Mouse (Mus musculus): ENCODE data around the gene Katnb1.

DNA sequence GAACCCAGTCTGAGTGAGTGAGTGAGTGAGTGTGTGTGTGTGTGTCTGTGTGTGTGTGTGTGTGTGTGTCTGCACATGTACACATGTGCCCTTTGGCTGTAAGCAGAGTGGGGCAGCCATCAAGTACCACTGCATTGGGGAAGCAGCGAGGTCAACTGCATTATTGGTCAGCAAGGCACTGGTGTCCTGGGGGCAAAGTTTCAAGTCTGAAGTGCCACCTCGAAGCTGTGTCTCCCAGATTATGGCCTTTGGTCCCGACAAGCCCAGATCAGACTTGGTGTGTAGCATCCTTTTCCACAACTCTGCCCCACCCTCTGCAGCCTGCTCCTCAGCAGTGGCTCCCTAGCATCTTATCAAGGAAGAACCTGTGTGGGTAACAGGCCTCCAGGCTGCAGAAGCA, 31.6 kb downstream of the Katnb1 start:
- TF ChIP-seq USF1 (IDR thresholded peaks at IDR 0.05; ENCODE audit: low read depth) (no peak), SRF (IDR thresholded peaks at IDR 0.05; ENCODE audit: control insufficient read depth, insufficient read length, low read depth) (no peak), MYOG (IDR thresholded peaks at IDR 0.05; ENCODE audit: control insufficient read depth in 1 of 3, insufficient read depth in 1 of 3, insufficient read length in 2 of 3, low read depth in 2 of 3) (no peak), E2F4 (IDR thresholded peaks at IDR 0.05; ENCODE audit: insufficient read depth) (no peak), POLR2A (IDR thresholded peaks at IDR 0.05; ENCODE audit: insufficient read length, low read depth) (no peak), MAX (IDR thresholded peaks at IDR 0.05; ENCODE audit: low read depth) (no peak), TCF3 (IDR thresholded peaks at IDR 0.05; ENCODE audit: insufficient read length, low read depth) (no peak), CEBPB (IDR thresholded peaks at IDR 0.05; ENCODE audit: insufficient read depth, poor library complexity, severe bottlenecking) (no peak), REST (IDR thresholded peaks at IDR 0.05; ENCODE audit: insufficient read depth, insufficient read length) (no peak), POLR2AphosphoS2 (IDR thresholded peaks at IDR 0.05; ENCODE audit: insufficient read length, low read depth) (no peak), MYOD1 (IDR thresholded peaks at IDR 0.05; ENCODE audit: control insufficient read depth in 1 of 3, insufficient read length in 2 of 3, low read depth in 2 of 3) (no peak), TCF12 (IDR thresholded peaks at IDR 0.05; ENCODE audit: insufficient read depth, poor library complexity, severe bottlenecking) (no peak)
